Mouse (Mus musculus) lung, postnatal 4 days (tissue): Measurements from ENCODE around the gene Fibin.
A peak's percentile ranks its signal among the peaks of the same experiment; 100 is the strongest.

ENCODE experiments used
- DNase-seq, 2 experiments: peaks; one replicate each; pipeline ENCODE4 v3.0.0; 2021

Gene Fibin

GRCm38 (mm10) chr2:110362432-110363283 lies at the start of gene Fibin:
Fibin (minus strand) TSS chr2:110363183.
- DNase-seq, result peak; percentile 59 to 74

GRCm38 (mm10) chr2:110411428-110411827 lies 48.4 kb upstream of the Fibin start:
- DNase-seq, result peak; percentile 29 to 77

- no peak for DNase-seq
Measured at GRCm38 (mm10) chr2:110408757-110409156, 45.8 kb upstream of the Fibin start.

- DNase-seq, result no peak
Measured at GRCm38 (mm10) chr2:110392714-110393336, 29.8 kb upstream of the Fibin start.

- peak in 1 of 2 experiments; percentile 34 for DNase-seq
Measured at GRCm38 (mm10) chr2:110390736-110391409, 27.9 kb upstream of the Fibin start.

- DNase-seq, result no peak
Measured at GRCm38 (mm10) chr2:110379811-110380210, 16.8 kb upstream of the Fibin start.

- no peak for DNase-seq
Measured at GRCm38 (mm10) chr2:110376660-110377059, 13.7 kb upstream of the Fibin start.

GRCm38 (mm10) chr2:110375475-110375874 lies 12.5 kb upstream of the Fibin start:
- DNase-seq, result no peak

GRCm38 (mm10) chr2:110373186-110373585 lies 10.2 kb upstream of the Fibin start:
- DNase-seq, result no peak

- DNase-seq, result no peak
Measured at GRCm38 (mm10) chr2:110367382-110367887, 4.5 kb upstream of the Fibin start.

- DNase-seq, result no peak
Measured at GRCm38 (mm10) chr2:110365401-110365800, 2.4 kb upstream of the Fibin start.

GRCm38 (mm10) chr2:110363855-110364254 lies 872 bp upstream of the Fibin start:
- no peak for DNase-seq

GRCm38 (mm10) chr2:110353302-110353970 lies 9.5 kb downstream of the Fibin start:
- DNase-seq, result no peak

- no peak for DNase-seq
Measured at GRCm38 (mm10) chr2:110351843-110352251, 11.1 kb downstream of the Fibin start.

- DNase-seq, result no peak
Measured at GRCm38 (mm10) chr2:110351406-110351805, 11.6 kb downstream of the Fibin start.

- DNase-seq, result no peak
Measured at GRCm38 (mm10) chr2:110328953-110329352, 34.0 kb downstream of the Fibin start.

- no peak for DNase-seq
Measured at GRCm38 (mm10) chr2:110319949-110320348, 43.0 kb downstream of the Fibin start.

GRCm38 (mm10) chr2:110319266-110319665 lies 43.7 kb downstream of the Fibin start:
- no peak for DNase-seq

GRCm38 (mm10) chr2:110318719-110319118 lies 44.3 kb downstream of the Fibin start:
- no peak for DNase-seq

- peak in 1 of 2 experiments; percentile 23 for DNase-seq
Measured at GRCm38 (mm10) chr2:110316116-110316883, 46.7 kb downstream of the Fibin start.

GRCm38 (mm10) chr2:110314509-110315155 lies 48.4 kb downstream of the Fibin start, which contains the start of gene Bbox1:
Bbox1 (minus strand) TSS chr2:110314560.
- peak; percentile 31 to 60 for DNase-seq
